Mouse (Mus musculus) myocyte (in vitro differentiated cells): ENCODE results near the gene Pld4.

Experiments
- CEBPB ChIP-seq: IDR thresholded peaks from 2 replicates; pipeline ENCODE4 v1.6.1; 2011; ENCODE audit warnings: mild to moderate bottlenecking, moderate library complexity; ENCODE audit not compliant: poor library complexity, insufficient read depth, severe bottlenecking
- POLR2A ChIP-seq: IDR thresholded peaks from one replicate; pipeline ENCODE4 v1.6.1; 2011; ENCODE audit warnings: low read depth, mild to moderate bottlenecking, control low read depth, moderate library complexity; ENCODE audit not compliant: insufficient read length
- POLR2AphosphoS2 ChIP-seq: IDR thresholded peaks from one replicate; pipeline ENCODE4 v1.6.1; 2011; ENCODE audit warnings: low read depth, control low read depth; ENCODE audit not compliant: insufficient read length

DNA sequence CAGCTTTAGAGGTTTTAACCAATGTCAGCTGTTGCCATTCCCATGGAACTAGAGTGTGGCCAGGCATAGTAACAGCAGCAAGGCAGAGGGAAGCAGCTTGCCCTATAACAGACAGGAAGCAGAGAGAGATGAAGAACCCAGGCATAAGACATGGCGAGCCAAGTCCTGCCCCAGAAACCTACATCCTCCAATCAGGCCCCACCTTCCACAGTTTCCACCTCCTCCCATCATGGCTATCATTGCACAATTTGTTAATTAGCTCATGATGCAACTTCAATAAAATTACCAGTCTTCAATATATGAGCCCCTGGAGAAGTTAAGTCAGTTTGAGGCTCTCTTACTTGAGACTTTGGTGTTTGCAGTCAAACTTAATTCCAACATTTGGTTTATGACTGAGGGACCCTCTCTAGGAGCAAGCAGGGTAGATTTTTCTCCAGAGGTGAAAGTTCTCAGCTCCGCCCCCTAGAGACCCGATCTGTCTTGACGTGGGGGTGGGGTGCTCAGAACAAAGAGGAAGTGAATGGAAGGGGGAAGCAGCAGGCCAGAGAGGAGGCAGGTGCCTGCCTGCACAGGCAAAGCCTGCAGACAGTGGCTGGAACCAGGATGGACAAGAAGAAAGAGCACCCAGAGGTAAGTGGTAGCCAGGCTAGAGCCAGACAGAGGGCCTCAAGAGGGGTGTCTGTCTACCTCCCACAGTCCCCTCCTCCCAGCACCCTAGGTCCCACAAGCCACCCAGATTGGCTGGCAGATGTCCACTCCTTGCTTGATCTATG lies at the start of gene Pld4:
- TF ChIP-seq POLR2A (no peak), CEBPB (no peak), POLR2AphosphoS2 (no peak)
